Mouse (Mus musculus) erythroblast, adult 5-6 weeks (primary cell): ENCODE data around the gene Cep112. TPM values are rescaled to one million over a fixed set of nuclear protein-coding genes. Genes with fewer than 3 reads are reported as not detected.

Source experiments
- ATAC-seq: replicated peaks from 2 replicates; pipeline ENCODE4 v1.8.0; 2016; ENCODE audit warnings: moderate number of reproducible peaks, mild to moderate bottlenecking, moderate TSS enrichment, inconsistent platforms; ENCODE audit not compliant: poor library complexity, low FRiP score, severe bottlenecking
- total RNA-seq, 2 experiments: library from RNA; stranded (forward) in 1 of 2; stranded (reverse) in 1 of 2; fragments of 150-400 nt in 1 of 2; fragments of 200-764, 138-1000 nt in 1 of 2; gene quantifications; 2 replicates each; pipeline versions ENCODE4 v1.2.3 to v1.2.4; 2015 to 2017; ENCODE audit warnings: low replicate concordance in 2 of 2

Cep112 gene
- total RNA-seq, 2 experiments from 2014 or later: not detected

GRCm38 (mm10) chr11:108586551-108587184 lies 161.7 kb downstream of the Cep112 start:
- no peak for ATAC-seq

- ATAC-seq: no peak
These were observed 168.4 kb downstream of the Cep112 start for GRCm38 (mm10) chr11:108593207-108593958.

- ATAC-seq: no peak
These were observed 169.1 kb downstream of the Cep112 start for GRCm38 (mm10) chr11:108593959-108594579.

GRCm38 (mm10) chr11:108605301-108605700 lies 180.3 kb downstream of the Cep112 start:
- ATAC-seq: no peak

- ATAC-seq: no peak
These were observed 181.0 kb downstream of the Cep112 start for GRCm38 (mm10) chr11:108606036-108606435.

- ATAC-seq: no peak
These were observed 181.8 kb downstream of the Cep112 start for GRCm38 (mm10) chr11:108606836-108607235.

GRCm38 (mm10) chr11:108620628-108621433 lies 195.8 kb downstream of the Cep112 start:
- no peak for ATAC-seq

GRCm38 (mm10) chr11:108621434-108621901 lies 196.5 kb downstream of the Cep112 start:
- no peak for ATAC-seq

GRCm38 (mm10) chr11:108625546-108626232 lies 200.7 kb downstream of the Cep112 start:
- no peak for ATAC-seq

GRCm38 (mm10) chr11:108637780-108638179 lies 212.8 kb downstream of the Cep112 start:
- no peak for ATAC-seq

GRCm38 (mm10) chr11:108655574-108655973 lies 230.6 kb downstream of the Cep112 start:
- ATAC-seq: no peak

GRCm38 (mm10) chr11:108682014-108682413 lies 257.0 kb downstream of the Cep112 start:
- ATAC-seq: no peak

GRCm38 (mm10) chr11:108696563-108696962 lies 271.6 kb downstream of the Cep112 start:
- ATAC-seq: no peak

GRCm38 (mm10) chr11:108752301-108752700 lies 327.3 kb downstream of the Cep112 start:
- no peak for ATAC-seq

GRCm38 (mm10) chr11:108752765-108753164 lies 327.8 kb downstream of the Cep112 start:
- no peak for ATAC-seq

- ATAC-seq: no peak
These were observed 328.6 kb downstream of the Cep112 start for GRCm38 (mm10) chr11:108753361-108754240.

GRCm38 (mm10) chr11:108757211-108757610 lies 332.2 kb downstream of the Cep112 start:
- ATAC-seq: no peak

GRCm38 (mm10) chr11:108757626-108758430 lies 332.8 kb downstream of the Cep112 start:
- no peak for ATAC-seq
